Mouse (Mus musculus): ENCODE measurements around the gene Themis.

DNA sequence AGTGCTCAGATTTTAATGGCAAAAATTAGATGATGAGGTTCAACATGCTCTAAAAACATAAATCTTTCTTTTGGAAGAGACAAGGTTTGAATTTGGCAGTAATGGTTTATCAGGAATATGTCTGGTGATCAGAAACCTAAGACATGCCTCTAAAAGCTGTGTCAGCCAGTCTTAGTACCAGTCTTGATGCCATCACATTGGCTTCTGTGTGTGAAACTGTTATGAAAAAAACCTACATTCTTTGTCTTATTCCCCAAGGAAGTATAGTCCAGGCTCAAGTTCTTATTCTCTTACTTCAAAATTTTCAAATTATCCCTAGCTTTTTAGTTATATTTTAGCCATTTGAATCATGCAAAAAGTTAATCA, 144.4 kb downstream of the Themis start:
- no peak for TF ChIP-seq POLR2A (IDR thresholded peaks at IDR 0.05; ENCODE audit: borderline replicate concordance, insufficient read depth, low read length)
- TF ChIP-seq CTCF (IDR thresholded peaks at IDR 0.05; ENCODE audit: borderline replicate concordance, insufficient read depth, low read depth, low read length), result no peak
